Mouse (Mus musculus) layer of hippocampus, adult 2 months (tissue): ENCODE results near the gene Nol11. TPM values are rescaled to one million over a fixed set of nuclear protein-coding genes. Genes with fewer than 3 reads are reported as not detected.
A peak's percentile ranks its signal among the peaks of the same experiment; 100 is the strongest.

Experiments used
- DNase-seq, 2 experiments: peaks; one replicate each; pipeline ENCODE4 v3.0.0; 2022; ENCODE audit warnings: low spot score in 2 of 2
- H3K27ac ChIP-seq: fragments of 200-600 bp; 2 replicates; pipeline ENCODE4 v1.8.1; 2022
- H3K4me3 ChIP-seq: fragments of 200-600 bp; 2 replicates; pipeline ENCODE4 v1.8.1; 2022; ENCODE audit warnings: mild to moderate bottlenecking
- CTCF ChIP-seq: fragments of 200-600 bp; conservative IDR thresholded peaks from 2 replicates; pipeline ENCODE4 v1.8.1; 2022; ENCODE audit warnings: antibody characterized with exemption, mild to moderate bottlenecking, moderate library complexity
- total RNA-seq, 2 experiments: library from RNA; stranded (reverse); gene quantifications; 2 replicates each; pipeline ENCODE4 v1.2.3; 2021

Nol11 gene
- total RNA-seq, 2 experiments from 2014 or later, result 25.9 to 26.4 TPM

- no peak for DNase-seq
- Histone ChIP-seq H3K4me3 (no peak overlapping the region), H3K27ac (peak overlapping the region; percentile 25; the same call in 1 of the 2 replicates)
- no peak for TF ChIP-seq CTCF
Observed at GRCm38 (mm10) chr11:107124327-107124731, 64.9 kb downstream of the Nol11 start.

GRCm38 (mm10) chr11:107117789-107118188, 71.4 kb downstream of the Nol11 start:
- TF ChIP-seq CTCF, result no peak
- no peak overlapping the region for H3K4me3 ChIP-seq
- no peak for DNase-seq
- no peak overlapping the region for H3K27ac ChIP-seq

Other genes with a start within 250 kb of the Nol11 start
- 10 to 100 TPM; 17.7 to 19.1 TPM for gene Kpna2, start 189.8 kb downstream of the Nol11 start, total RNA-seq
- gene 1810010H24Rik, start 163.7 kb downstream of the Nol11 start, total RNA-seq, result 1 to 10 TPM; 3.1 to 3.5 TPM
- gene Bptf, start 57.3 kb downstream of the Nol11 start, total RNA-seq, result 10 to 100 TPM; 69.3 to 76.2 TPM